8 mouse cellular contexts compared by ENCODE assay signal in genomic region chr10:128524732-128525662, GRCm38 (mm10). TPM values are rescaled to one million over a fixed set of nuclear protein-coding genes. Genes with fewer than 3 reads are reported as not detected.
A peak's percentile ranks its signal among the peaks of the same experiment; 100 is the strongest.
DNase-seq lines count a peak whose midpoint lies in the region; ATAC-seq and TF ChIP-seq lines count a peak whose summit lies in the region.

No protein-coding gene starts in this region.

- peak; percentile 39 to 52 for DNase-seq in left cerebral cortex, adult 2 months (ENCODE audit: extremely low spot score in 1 of 2, low spot score in 2 of 2)
- DNase-seq in left cerebral cortex, adult 11 months (ENCODE audit: low spot score), result no peak
- peak; percentile 54 for DNase-seq in cerebellum, adult 9-10 months
- DNase-seq in frontal cortex, postnatal 36 days (ENCODE audit: low spot score in 2 of 2), result peak; percentile 37 to 47
- peak; percentile 88 for DNase-seq in induced T-regulatory cell, adult 2 months (ENCODE audit: low read depth)
- DNase-seq in naive thymus-derived CD4-positive, alpha-beta T cell, adult 2 months (ENCODE audit: low read depth), result peak; percentile 87

- peaks cover 5% of the 10 kb centered on the region for H3K27me3 ChIP-seq in liver, embryonic 12.5 days (replicated peaks)
- H3K27me3 ChIP-seq in stomach, embryonic 14.5 days (ENCODE audit: control insufficient read depth, insufficient read depth, low read length), result 0 out of 2 replicates have a peak, but pooled peaks cover 4% of the 10 kb centered on the region

- H3K4me2 ChIP-seq in liver, embryonic 12.5 days, result peak overlapping the region; percentile 100
- H3K4me2 ChIP-seq in stomach, embryonic 14.5 days (replicated peaks; ENCODE audit: low read depth, low read length), result peak overlapping the region; percentile 96

- H3K36me3 ChIP-seq in liver, embryonic 12.5 days, result peaks cover 25% of the 10 kb centered on the region
- H3K36me3 ChIP-seq in stomach, embryonic 14.5 days (ENCODE audit: control insufficient read depth, insufficient read depth, low read length), result peaks cover 9% of the 10 kb centered on the region; the same call in 1 of the 2 replicates

- TF ChIP-seq CTCF in left cerebral cortex, adult 2 months (IDR thresholded peaks at IDR 0.05), result no peak

- peak; percentile 12 for ATAC-seq in liver, embryonic 12.5 days
- peak; percentile 7; the same call in 1 of the 2 replicates for ATAC-seq in stomach, embryonic 14.5 days (ENCODE audit: insufficient number of reproducible peaks, insufficient read depth, low FRiP score, low read depth)

- H3K9ac ChIP-seq in liver, embryonic 12.5 days, result peak overlapping the region; percentile 90
- H3K9ac ChIP-seq in stomach, embryonic 14.5 days (replicated peaks; ENCODE audit: low read depth, low read length), result peak overlapping the region; percentile 45

- H3K4me3 ChIP-seq in left cerebral cortex, adult 2 months, result peak overlapping the region; percentile 89
- H3K4me3 ChIP-seq in liver, embryonic 12.5 days, result peak overlapping the region; percentile 83
- peak overlapping the region; percentile 84 for H3K4me3 ChIP-seq in stomach, embryonic 14.5 days (ENCODE audit: low read depth, low read length)

- H3K9me3 ChIP-seq in liver, embryonic 12.5 days (replicated peaks), result no peaks in the 10 kb centered on the region
- no peaks in the 10 kb centered on the region for H3K9me3 ChIP-seq in stomach, embryonic 14.5 days (ENCODE audit: control insufficient read depth, low read depth, low read length)

- 1% methylated on average over 58 of the region's 58 CpGs for WGBS in liver, embryonic 12.5 days (ENCODE audit: insufficient replicate concordance)
- under 1% methylated on average over 58 of the region's 58 CpGs for WGBS in stomach, embryonic 14.5 days

- peak overlapping the region; percentile 61 for H3K27ac ChIP-seq in left cerebral cortex, adult 2 months
- H3K27ac ChIP-seq in liver, embryonic 12.5 days, result peak overlapping the region; percentile 92
- H3K27ac ChIP-seq in stomach, embryonic 14.5 days (ENCODE audit: low read length), result peak overlapping the region; percentile 84

- intact Hi-C loops in left cerebral cortex, adult 2 months (cut with DNase I), result loop anchor here (2.0 kb wide), 1 partner anchor 22 kb away; no protein-coding TSS in a partner anchor

- H3K4me1 ChIP-seq in liver, embryonic 12.5 days, result peaks cover 35% of the 10 kb centered on the region
- H3K4me1 ChIP-seq in stomach, embryonic 14.5 days (ENCODE audit: control insufficient read depth, insufficient read depth, low read length), result peaks cover 8% of the 10 kb centered on the region

RNA-seq across cellular contexts. Expression of gene Esyt1, which starts 0.7 kb away (rescaled TPM):
- 10 to 100 TPM; 10.2 to 10.4 TPM for total RNA-seq in left cerebral cortex, adult 2 months (2021)
- 15.0 and 16.0 TPM in 2 replicates for polyA plus RNA-seq in liver, embryonic 12.5 days (2016; fragmentation: Nextera tagmentation; extraction: Ambion mirVana)
- 25.8 and 28.9 TPM in 2 replicates for polyA plus RNA-seq in stomach, embryonic 14.5 days (2014; fragmentation: Nextera tagmentation; extraction: Ambion mirVana)

RNA-seq across cellular contexts. Expression of gene Zc3h10, which starts 22.6 kb away (rescaled TPM):
- total RNA-seq in left cerebral cortex, adult 2 months (2021), result 10 to 100 TPM; 12.4 to 15.7 TPM
- polyA plus RNA-seq in liver, embryonic 12.5 days (2016; fragmentation: Nextera tagmentation; extraction: Ambion mirVana), result 7.7 and 8.1 TPM in 2 replicates
- polyA plus RNA-seq in stomach, embryonic 14.5 days (2014; fragmentation: Nextera tagmentation; extraction: Ambion mirVana), result 8.8 and 10.7 TPM in 2 replicates

RNA-seq across cellular contexts. Expression of gene Rpl41, which starts 24.1 kb away (rescaled TPM):
- total RNA-seq in left cerebral cortex, adult 2 months (2021), result 1,000 to 10,000 TPM; 1,506 to 1,537 TPM
- polyA plus RNA-seq in liver, embryonic 12.5 days (2016; fragmentation: Nextera tagmentation; extraction: Ambion mirVana), result 2,924 and 3,037 TPM in 2 replicates
- polyA plus RNA-seq in stomach, embryonic 14.5 days (2014; fragmentation: Nextera tagmentation; extraction: Ambion mirVana), result 4,724 and 5,059 TPM in 2 replicates

RNA-seq across cellular contexts. Expression of gene Myl6b, which starts 26.5 kb away (rescaled TPM):
- total RNA-seq in left cerebral cortex, adult 2 months (2021), result 10 to 100 TPM; 30.7 to 32.9 TPM
- polyA plus RNA-seq in liver, embryonic 12.5 days (2016; fragmentation: Nextera tagmentation; extraction: Ambion mirVana), result 1.3 and 1.6 TPM in 2 replicates
- polyA plus RNA-seq in stomach, embryonic 14.5 days (2014; fragmentation: Nextera tagmentation; extraction: Ambion mirVana), result 3.2 and 3.4 TPM in 2 replicates

RNA-seq across cellular contexts. Expression of gene Myl6, which starts 31.1 kb away (rescaled TPM):
- 100 to 1,000 TPM; 555 to 562 TPM for total RNA-seq in left cerebral cortex, adult 2 months (2021)
- polyA plus RNA-seq in liver, embryonic 12.5 days (2016; fragmentation: Nextera tagmentation; extraction: Ambion mirVana), result 533 and 540 TPM in 2 replicates
- 1,824 and 1,933 TPM in 2 replicates for polyA plus RNA-seq in stomach, embryonic 14.5 days (2014; fragmentation: Nextera tagmentation; extraction: Ambion mirVana)
